Mouse (Mus musculus): ENCODE results near the gene Mpzl1.
"Not testable (repeated sequence)": the region's sequence is repeated elsewhere in the genome, so short reads cannot be mapped to it uniquely, and the experiment has no call there.

The Mpzl1 gene

GRCm38 (mm10) chr1:165634151-165634884 lies at the start of gene Mpzl1:
TSS of gene Mpzl1 (minus strand) at chr1:165634538.
- peak; percentile 100 for DNase-seq

GRCm38 (mm10) chr1:165682056-165682853 lies 47.9 kb upstream of the Mpzl1 start:
- DNase-seq, result no peak

GRCm38 (mm10) chr1:165681045-165681794 lies 46.9 kb upstream of the Mpzl1 start:
- no peak for DNase-seq

GRCm38 (mm10) chr1:165680086-165680485 lies 45.7 kb upstream of the Mpzl1 start:
- not testable (repeated sequence) for DNase-seq

- DNase-seq, result no peak
Measured at GRCm38 (mm10) chr1:165679618-165679997, 45.3 kb upstream of the Mpzl1 start.

GRCm38 (mm10) chr1:165678861-165679617 lies 44.7 kb upstream of the Mpzl1 start:
- no peak for DNase-seq

- DNase-seq, result peak; percentile 55 to 68
Measured at GRCm38 (mm10) chr1:165677558-165677957, 43.2 kb upstream of the Mpzl1 start.

GRCm38 (mm10) chr1:165676993-165677392 lies 42.7 kb upstream of the Mpzl1 start:
- no peak for DNase-seq

GRCm38 (mm10) chr1:165675167-165675566 lies 40.8 kb upstream of the Mpzl1 start:
- no peak for DNase-seq

- no peak for DNase-seq
Measured at GRCm38 (mm10) chr1:165672355-165672754, 38.0 kb upstream of the Mpzl1 start.

- no peak for DNase-seq
Measured at GRCm38 (mm10) chr1:165670056-165670455, 35.7 kb upstream of the Mpzl1 start.

GRCm38 (mm10) chr1:165668904-165669303 lies 34.6 kb upstream of the Mpzl1 start:
- DNase-seq, result no peak

GRCm38 (mm10) chr1:165667380-165667779 lies 33.0 kb upstream of the Mpzl1 start:
- no peak for DNase-seq

GRCm38 (mm10) chr1:165666944-165667343 lies 32.6 kb upstream of the Mpzl1 start:
- DNase-seq, result no peak

- DNase-seq, result no peak
Measured at GRCm38 (mm10) chr1:165665758-165666157, 31.4 kb upstream of the Mpzl1 start.

- DNase-seq, result no peak
Measured at GRCm38 (mm10) chr1:165663277-165663676, 28.9 kb upstream of the Mpzl1 start.

- no peak for DNase-seq
Measured at GRCm38 (mm10) chr1:165662426-165663192, 28.3 kb upstream of the Mpzl1 start.

- DNase-seq, result no peak
Measured at GRCm38 (mm10) chr1:165661725-165662124, 27.4 kb upstream of the Mpzl1 start.

GRCm38 (mm10) chr1:165661191-165661590 lies 26.9 kb upstream of the Mpzl1 start:
- DNase-seq, result no peak

GRCm38 (mm10) chr1:165660774-165661173 lies 26.4 kb upstream of the Mpzl1 start:
- peak; percentile 80 to 88 for DNase-seq

- DNase-seq, result peak; percentile 86 to 90
Measured at GRCm38 (mm10) chr1:165658602-165659001, 24.3 kb upstream of the Mpzl1 start.

GRCm38 (mm10) chr1:165655482-165655881 lies 21.1 kb upstream of the Mpzl1 start:
- no peak for DNase-seq

All from cerebellum, postnatal 10 days (tissue).